Mouse (Mus musculus): ENCODE results near the gene Foxf1.
A peak's percentile ranks its signal among the peaks of the same experiment; 100 is the strongest.

The Foxf1 gene

GRCm38 (mm10) chr8:121115136-121115535 lies 30.9 kb downstream of the Foxf1 start:
- no peak for DNase-seq (ENCODE audit: low spot score in 2 of 2)

GRCm38 (mm10) chr8:121115948-121116347 lies 31.8 kb downstream of the Foxf1 start, which contains the start of gene Foxc2:
TSS of gene Foxc2 (plus strand) at chr8:121116171.
- peak in 1 of 2 experiments; percentile 55 for DNase-seq (ENCODE audit: low spot score in 2 of 2)

- DNase-seq (ENCODE audit: low spot score in 2 of 2), result no peak
Observed at GRCm38 (mm10) chr8:121116591-121117185, 32.5 kb downstream of the Foxf1 start.

- DNase-seq (ENCODE audit: low spot score in 2 of 2), result no peak
Observed at GRCm38 (mm10) chr8:121117186-121117651, 33.0 kb downstream of the Foxf1 start.

GRCm38 (mm10) chr8:121117906-121118305 lies 33.7 kb downstream of the Foxf1 start:
- DNase-seq (ENCODE audit: low spot score in 2 of 2), result no peak

GRCm38 (mm10) chr8:121118634-121119420 lies 34.6 kb downstream of the Foxf1 start:
- no peak for DNase-seq (ENCODE audit: low spot score in 2 of 2)

GRCm38 (mm10) chr8:121119635-121120455 lies 35.7 kb downstream of the Foxf1 start:
- DNase-seq (ENCODE audit: low spot score in 2 of 2), result no peak

GRCm38 (mm10) chr8:121120456-121121419 lies 36.6 kb downstream of the Foxf1 start:
- DNase-seq (ENCODE audit: low spot score in 2 of 2), result no peak

- no peak for DNase-seq (ENCODE audit: low spot score in 2 of 2)
Observed at GRCm38 (mm10) chr8:121121704-121122103, 37.5 kb downstream of the Foxf1 start.

- no peak for DNase-seq (ENCODE audit: low spot score in 2 of 2)
Observed at GRCm38 (mm10) chr8:121122368-121122767, 38.2 kb downstream of the Foxf1 start.

GRCm38 (mm10) chr8:121123113-121123512 lies 38.9 kb downstream of the Foxf1 start:
- DNase-seq (ENCODE audit: low spot score in 2 of 2), result no peak

- no peak for DNase-seq (ENCODE audit: low spot score in 2 of 2)
Observed at GRCm38 (mm10) chr8:121124547-121125239, 40.5 kb downstream of the Foxf1 start.

GRCm38 (mm10) chr8:121125311-121125876 lies 41.2 kb downstream of the Foxf1 start:
- DNase-seq (ENCODE audit: low spot score in 2 of 2), result peak in 1 of 2 experiments; percentile 58

- no peak for DNase-seq (ENCODE audit: low spot score in 2 of 2)
Observed at GRCm38 (mm10) chr8:121126191-121126590, 42.0 kb downstream of the Foxf1 start.

- DNase-seq (ENCODE audit: low spot score in 2 of 2), result no peak
Observed at GRCm38 (mm10) chr8:121126694-121127093, 42.5 kb downstream of the Foxf1 start.

- no peak for DNase-seq (ENCODE audit: low spot score in 2 of 2)
Observed at GRCm38 (mm10) chr8:121127291-121127701, 43.1 kb downstream of the Foxf1 start.

GRCm38 (mm10) chr8:121127756-121128375 lies 43.7 kb downstream of the Foxf1 start, which contains the start of gene Foxl1:
TSS of gene Foxl1 (plus strand) at chr8:121127940.
- no peak for DNase-seq (ENCODE audit: low spot score in 2 of 2)

GRCm38 (mm10) chr8:121128531-121129264 lies 44.5 kb downstream of the Foxf1 start:
- DNase-seq (ENCODE audit: low spot score in 2 of 2), result no peak

Measured in cerebellum, postnatal 4 days (tissue).